Mouse (Mus musculus) activated CD4-positive, CD25-positive, alpha-beta regulatory T cell, adult 4 months (primary cell): Measurements from ENCODE around the gene Phka1. TPM values are rescaled to one million over a fixed set of nuclear protein-coding genes. Genes with fewer than 3 reads are reported as not detected.
A peak's percentile ranks its signal among the peaks of the same experiment; 100 is the strongest.
"Not testable (repeated sequence)": the region's sequence is repeated elsewhere in the genome, so short reads cannot be mapped to it uniquely, and the experiment has no call there.

Experiments used
- ATAC-seq: one replicate; pipeline ENCODE4 v1.8.0; 2017
- polyA plus RNA-seq, 2 experiments: library from polyadenylated mRNA; unstranded; fragments of 100-300 nt; shearing (Covaris generic); gene quantifications; one replicate each; pipeline ENCODE4 v1.2.1; 2017

Phka1 gene
- polyA plus RNA-seq = not detected

GRCm38 (mm10) chrX:102643823-102644572 is at the start of gene Phka1:
Phka1 (minus strand) TSS chrX:102644246.
- no peak for ATAC-seq

- ATAC-seq = not testable (repeated sequence)
Observed at GRCm38 (mm10) chrX:102689252-102689651, 45.2 kb upstream of the Phka1 start.

DNA sequence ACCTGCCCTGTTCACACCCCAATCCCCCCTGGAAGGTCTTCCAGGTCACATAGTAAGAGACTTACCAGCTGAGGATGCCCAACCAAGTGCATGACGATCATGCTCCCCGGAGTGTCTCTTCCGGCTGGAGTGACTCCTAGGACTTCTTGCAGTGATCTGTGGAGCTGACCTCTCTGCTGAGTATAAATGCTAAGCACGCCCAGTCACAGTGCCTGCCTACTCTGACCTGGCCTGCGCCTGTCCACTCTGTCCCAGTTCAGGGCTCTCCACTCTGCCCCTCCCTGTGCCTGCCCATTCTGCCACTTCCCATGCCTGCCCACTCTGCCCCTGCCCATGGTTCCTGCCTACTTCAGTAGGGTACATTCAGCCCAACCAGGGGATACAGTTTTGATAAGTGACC is 42.8 kb upstream of the Phka1 start, which contains the start of gene Gm3880:
TSS of gene Gm3880 (minus strand) at position 101 of the 400 bp plus-strand sequence.
- not testable (repeated sequence) for ATAC-seq

- ATAC-seq = not testable (repeated sequence)
Observed at GRCm38 (mm10) chrX:102684706-102685105, 40.7 kb upstream of the Phka1 start.

DNA sequence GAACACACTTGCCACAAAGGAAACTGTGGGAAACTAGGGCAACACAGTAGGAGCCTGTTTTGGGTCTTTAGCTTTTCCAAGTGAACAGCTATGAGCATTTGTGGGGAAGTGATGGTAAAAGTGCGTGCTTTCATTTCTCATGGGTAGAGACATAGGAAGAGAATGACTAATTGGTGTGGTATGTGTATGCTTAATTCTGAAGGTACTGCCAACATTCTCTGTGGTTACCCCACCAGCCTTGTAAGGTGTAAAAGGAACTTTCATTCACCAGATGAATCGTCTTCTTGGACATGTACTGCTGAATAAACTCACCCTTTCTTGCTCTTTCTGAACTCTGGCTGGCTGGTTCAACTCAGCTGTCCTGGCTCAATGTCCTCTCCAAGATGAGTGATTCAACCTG is 22.6 kb upstream of the Phka1 start:
- no peak for ATAC-seq

DNA sequence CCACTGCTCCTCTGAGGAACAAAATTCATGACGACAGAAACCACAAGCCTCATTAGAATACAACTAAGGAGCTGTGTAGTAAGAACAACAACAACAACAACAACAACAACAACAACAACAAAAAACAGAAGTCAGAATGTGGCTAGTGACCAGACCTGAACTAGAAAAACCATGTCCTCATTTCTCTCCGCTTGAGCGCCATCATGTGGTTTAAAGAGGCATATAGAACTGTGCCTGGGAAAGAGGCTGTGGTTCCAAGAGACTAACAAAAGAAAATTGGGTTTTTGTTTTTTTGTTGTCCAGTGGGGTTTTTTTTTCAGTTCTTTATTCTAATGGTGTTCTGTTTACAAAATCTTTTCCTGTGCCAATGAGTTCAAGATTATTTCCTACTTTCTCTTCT is 16.7 kb upstream of the Phka1 start:
- no peak for ATAC-seq

DNA sequence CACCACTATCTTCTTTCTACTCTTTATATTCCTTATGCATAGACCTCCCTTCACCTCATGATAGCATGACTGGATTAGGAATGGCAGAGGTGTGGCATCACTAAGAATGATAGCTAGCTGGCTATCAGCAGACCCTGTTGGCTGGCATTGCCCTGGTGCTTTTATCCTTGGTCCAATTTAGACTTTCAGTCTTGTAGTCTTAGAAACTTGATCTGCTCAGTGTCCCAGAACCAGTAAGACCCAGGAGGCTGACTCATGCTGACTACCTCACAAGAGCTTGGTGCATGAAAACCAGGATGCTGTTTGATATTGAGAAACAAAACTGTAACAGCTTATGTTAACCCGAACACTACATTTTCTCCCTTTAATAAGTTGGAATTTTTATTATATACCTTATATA is 1.6 kb upstream of the Phka1 start:
- no peak for ATAC-seq

DNA sequence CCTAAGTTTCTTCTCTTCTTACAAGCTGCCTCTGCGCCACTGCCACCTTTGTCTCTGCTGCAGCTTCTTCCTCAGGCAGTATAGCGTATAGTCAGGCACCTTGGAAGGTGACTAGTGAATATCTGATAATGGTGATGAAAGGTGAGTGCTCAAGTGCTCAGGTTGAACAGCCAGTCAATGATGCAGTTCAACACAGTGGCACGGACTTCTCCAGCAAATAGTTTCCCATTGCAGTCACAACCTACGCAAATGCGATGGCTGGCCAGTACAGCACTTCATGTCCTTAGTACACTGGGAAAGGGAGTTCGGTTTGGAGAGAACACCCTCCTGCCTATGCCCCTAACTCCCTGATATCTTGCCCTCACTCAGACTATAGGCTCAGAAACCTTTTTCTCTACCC is 1.1 kb upstream of the Phka1 start:
- ATAC-seq = no peak

DNA sequence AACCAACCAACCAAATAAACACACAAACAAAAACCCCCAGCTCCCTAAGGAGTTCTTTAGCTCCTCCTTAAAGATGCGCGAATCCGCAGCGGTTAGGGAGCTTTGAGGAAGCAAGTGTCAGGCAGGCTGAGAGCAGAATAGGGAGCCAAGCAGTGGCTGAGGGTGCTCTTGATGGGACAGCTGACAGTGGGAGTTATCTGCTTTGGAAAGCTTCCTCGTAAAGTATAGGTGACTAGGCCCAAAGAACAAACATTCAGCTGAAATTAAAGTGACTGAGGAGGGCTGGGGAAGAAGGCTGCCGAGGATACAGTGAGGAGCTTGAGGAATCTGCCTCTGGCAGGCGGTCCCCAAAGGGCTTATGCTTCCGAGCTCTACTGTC is 516 bp upstream of the Phka1 start:
- no peak for ATAC-seq

DNA sequence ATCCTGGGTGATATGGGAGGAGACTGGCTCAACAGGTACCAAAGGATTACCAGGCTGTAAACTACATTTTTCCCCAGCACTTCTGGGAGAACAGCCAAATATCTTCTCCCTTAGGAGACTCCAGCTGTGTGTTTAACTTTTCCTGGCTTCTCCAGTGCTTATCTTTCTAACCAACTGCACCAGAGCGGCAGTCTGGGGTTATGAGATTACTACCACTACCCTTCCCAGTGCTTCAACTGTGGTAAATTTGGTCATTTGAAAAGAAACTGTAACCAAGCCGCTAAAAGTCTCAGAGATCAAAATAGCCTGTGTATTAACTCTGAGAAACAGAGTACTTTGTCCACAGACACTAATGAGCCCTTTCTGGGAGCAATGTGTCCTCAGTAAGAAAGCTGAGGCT is 42.8 kb downstream of the Phka1 start:
- ATAC-seq = no peak

GRCm38 (mm10) chrX:102588560-102588959 is 55.5 kb downstream of the Phka1 start:
- ATAC-seq = no peak

- ATAC-seq = no peak
Observed at GRCm38 (mm10) chrX:102571186-102571585, 72.9 kb downstream of the Phka1 start.

DNA sequence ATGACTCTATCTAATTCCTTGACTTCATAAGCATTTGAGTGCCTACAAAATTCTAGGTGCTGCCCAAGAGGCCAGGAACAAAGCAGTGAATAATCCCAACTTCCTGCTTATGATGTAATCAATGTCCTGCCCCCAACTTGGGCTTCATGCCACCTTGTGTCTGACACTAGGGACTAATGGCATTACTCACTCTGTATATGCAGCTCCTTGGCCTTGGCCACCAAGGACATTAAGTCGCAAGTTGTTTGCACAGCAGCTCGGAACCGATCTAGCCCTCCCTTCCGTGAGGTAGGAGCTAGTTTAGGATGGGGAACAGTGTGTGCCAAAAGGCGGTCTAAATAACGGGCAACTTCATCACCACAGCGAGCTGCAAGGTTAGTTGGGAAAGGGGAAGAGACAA is 87.1 kb downstream of the Phka1 start:
- no peak for ATAC-seq

DNA sequence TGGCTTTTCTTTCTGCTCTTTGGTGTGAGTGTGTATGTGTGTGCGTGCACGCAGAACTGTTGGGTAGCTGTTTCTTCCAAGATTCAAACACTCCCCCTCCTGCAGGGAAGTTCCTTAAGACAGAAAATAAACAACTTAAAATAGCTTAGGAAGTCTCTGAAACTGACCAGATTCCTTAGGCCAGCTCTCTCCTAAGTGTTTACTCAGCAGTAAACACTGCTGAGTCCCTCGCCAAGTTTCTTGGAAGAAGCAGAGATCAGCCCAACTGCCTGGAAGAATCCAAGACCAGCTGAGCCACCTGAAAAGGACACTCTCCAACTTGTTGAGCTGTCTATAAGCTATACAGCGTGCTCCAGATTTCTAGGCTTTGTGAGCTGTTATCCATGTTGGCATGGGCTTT is 134.8 kb downstream of the Phka1 start:
- ATAC-seq = no peak

DNA sequence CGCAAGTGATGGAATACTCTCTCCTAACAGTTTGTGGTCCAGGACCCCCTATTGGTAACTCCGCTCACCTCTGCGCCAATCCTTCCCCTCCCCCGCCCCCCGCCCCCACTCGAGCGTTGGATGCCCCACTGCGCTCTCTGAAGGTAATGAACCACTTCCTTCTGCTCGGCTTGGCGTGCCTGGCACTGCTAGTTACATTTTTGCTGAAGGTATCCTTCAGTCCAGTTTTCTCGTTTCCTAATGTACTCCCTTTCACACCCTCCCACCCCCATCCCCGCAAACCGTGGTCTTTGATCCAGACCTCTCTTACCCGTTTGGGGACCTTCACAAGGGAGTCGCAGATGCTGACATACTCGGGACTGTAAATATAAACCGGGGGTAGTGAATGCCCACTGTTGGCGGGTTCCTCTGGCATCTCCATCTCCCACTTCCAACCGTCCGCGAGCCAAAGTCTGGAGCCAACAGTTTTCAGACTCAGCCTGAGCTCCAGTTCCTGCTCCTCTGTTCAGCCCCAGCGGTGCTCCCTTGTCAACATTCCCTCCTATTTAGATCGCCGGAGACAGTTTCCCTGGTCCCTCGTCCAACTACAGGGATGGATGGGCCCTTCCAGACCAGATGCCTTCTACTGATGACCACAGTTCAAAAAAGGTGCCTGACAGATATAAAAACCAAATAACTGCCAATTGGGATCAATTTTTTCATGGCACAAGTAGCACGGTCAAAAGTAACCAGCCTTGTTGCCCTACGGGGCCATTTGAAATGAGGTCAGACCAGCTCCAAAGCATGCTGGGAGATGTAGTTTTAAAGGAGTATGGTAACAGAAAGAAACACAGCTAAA is 139.2 kb downstream of the Phka1 start, which contains the start of gene Hdac8:
TSS of gene Hdac8 (minus strand) at position 716 of the 838 bp plus-strand sequence.
- ATAC-seq = peak; percentile 92

DNA sequence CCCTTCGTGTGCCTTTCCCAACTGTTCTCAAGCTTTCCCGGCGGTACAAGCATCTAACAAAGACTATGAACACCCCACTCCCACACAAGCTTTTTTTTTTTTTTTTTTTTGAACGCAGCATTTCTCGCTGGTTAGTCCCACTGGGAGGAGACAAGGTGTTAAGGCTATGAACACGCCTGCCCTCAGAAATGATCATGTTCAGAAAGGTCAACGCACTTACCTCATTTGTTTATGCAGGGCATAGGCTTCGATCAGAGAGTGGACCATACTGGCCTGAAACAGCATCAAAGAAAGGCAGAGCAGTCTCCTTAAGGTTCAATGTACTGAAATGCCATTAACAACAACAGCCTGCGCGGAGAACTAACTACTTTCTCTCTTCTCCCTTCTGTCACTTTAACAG is 139.9 kb downstream of the Phka1 start:
- no peak for ATAC-seq

DNA sequence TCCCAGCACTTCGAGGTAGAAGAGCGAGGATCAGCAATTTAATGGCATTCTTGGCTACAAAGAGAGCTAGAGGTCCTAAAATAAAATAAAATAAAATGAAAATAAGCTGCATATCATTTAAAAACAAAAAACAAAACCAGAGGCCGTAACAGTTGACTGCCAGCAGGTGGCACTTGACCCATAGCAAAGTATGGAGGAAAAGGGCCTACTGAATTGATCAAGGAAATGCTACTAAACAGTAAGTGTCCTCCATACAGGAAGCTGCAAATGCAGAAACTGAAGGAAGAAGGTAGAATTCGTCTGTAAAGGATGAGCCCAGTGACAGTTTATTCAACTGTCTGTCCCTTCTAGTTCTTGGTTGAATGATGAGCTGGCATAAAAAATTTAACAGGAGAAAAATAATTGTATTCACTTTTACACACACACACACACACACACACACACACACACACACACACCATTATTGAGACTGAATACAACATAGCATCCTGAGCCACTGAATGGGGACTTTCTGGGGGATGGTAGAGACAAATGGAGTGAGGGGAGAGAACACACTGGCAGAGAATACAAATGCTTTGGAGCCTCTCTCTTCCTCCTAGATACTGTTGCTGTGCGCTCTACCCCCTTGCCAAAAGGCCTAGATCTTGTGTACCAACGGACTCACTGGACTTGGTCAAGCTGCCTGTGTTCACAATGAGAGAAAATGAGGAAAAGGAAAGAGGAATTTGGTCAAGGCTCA is 149.9 kb downstream of the Phka1 start:
- peak; percentile 43 for ATAC-seq

- ATAC-seq = no peak
Observed at GRCm38 (mm10) chrX:102485575-102485974, 158.5 kb downstream of the Phka1 start.

DNA sequence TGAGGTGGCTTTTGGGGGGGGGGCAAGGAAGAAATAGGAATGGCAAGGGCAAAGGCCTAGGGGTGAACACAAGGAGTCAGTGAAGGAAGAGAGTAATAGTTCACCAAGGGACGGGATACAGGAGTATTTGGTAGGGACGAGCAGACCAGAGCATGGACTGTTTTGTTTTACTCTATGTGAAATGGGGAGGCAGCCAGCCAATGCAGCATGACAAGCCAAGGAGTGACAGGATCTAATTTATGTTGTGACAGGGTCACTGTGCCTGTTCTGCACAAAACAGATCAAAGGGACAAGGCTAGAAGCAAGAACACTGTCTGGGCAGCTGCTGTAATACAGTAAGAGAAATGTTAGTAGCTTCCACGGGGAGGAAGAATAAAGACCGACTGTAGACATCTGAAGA is 164.4 kb downstream of the Phka1 start:
- ATAC-seq = no peak

DNA sequence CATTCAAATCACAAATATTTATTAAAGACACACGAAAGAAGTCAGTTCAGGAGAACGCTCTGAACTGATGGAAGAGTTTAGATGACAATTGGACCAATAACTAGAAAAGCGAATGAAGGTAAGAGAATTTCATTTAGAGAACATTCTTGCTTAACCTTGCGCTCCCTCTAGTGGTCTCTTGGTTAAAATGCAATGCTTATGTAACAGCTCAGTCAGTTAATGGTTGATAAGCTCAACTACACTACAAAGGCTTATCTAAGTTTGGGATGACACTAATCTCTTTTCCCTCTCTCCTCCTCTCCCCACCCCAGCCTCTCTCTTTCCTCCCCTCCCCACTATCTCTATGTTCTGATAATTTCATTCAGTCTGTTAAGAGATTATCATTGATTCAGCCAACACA is 165.1 kb downstream of the Phka1 start:
- no peak for ATAC-seq

- ATAC-seq = no peak
Observed at GRCm38 (mm10) chrX:102478481-102478880, 165.6 kb downstream of the Phka1 start.

DNA sequence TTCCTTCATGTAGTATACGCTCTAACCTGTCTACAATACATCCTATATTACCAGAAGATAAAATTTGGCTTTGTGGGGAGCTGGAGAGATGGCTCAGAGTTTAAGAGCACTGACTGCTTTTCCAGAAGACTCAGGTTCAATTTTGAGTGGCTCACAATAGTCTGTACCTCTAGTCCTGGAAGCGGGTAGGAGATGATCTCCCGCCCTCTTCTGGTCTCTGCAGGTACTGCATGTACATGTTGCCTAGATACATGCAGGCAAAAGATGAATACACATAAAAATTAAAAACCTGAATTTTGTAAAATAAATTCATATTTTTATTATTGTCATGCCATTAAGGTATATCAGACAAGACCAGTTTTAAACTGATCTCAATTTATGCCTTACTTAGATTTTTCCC is 167.3 kb downstream of the Phka1 start:
- no peak for ATAC-seq

DNA sequence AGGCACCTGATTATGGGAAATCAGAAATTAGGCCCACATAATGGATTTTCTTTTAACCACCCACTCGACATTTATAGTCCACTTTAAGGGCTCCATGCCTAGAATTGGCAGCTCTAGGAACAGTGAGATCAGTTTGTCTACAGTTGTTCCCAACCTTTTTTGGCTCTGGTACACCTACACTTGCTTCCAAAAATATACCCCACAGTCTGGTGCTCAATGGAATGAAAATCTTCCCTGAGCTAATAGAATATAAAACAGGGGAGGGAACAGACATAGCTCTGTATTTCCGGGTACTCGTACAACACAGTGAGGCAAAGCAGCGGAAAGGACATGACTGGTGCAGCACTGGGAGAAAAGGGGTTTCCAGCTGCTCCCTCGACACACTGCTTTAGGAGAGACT is 168.5 kb downstream of the Phka1 start:
- no peak for ATAC-seq
